Mouse (Mus musculus) kidney, postnatal 0 days (tissue): ENCODE results near the gene Rpgr. TPM values are rescaled to one million over a fixed set of nuclear protein-coding genes. Genes with fewer than 3 reads are reported as not detected.

Source experiments
- ATAC-seq: fragments of 200-750 bp; cut with Nextera tagmentation; replicated peaks from 2 replicates; pipeline ENCODE4 v1.8.0; 2017; ENCODE audit warnings: low read depth, moderate number of reproducible peaks, moderate TSS enrichment, moderate library complexity; ENCODE audit not compliant: low FRiP score
- DNase-seq: peaks from one replicate; pipeline ENCODE4 v3.0.0-alpha.2; 2016; ENCODE audit warnings: low spot score
- H3K27ac ChIP-seq: fragments of 300-500 bp; sonication (generic); 2 replicates; pipeline ENCODE4 v1.5.1; 2014; ENCODE audit warnings: mild to moderate bottlenecking
- H3K27me3 ChIP-seq: fragments of 300-500 bp; sonication (generic); 2 replicates; pipeline ENCODE4 v1.6.1; 2014; ENCODE audit warnings: low read length, mixed read lengths; ENCODE audit not compliant: insufficient read depth
- H3K36me3 ChIP-seq: fragments of 300-500 bp; sonication (generic); 2 replicates; pipeline ENCODE4 v1.6.1; 2014; ENCODE audit warnings: low read length, mixed read lengths; ENCODE audit not compliant: insufficient read depth
- H3K4me1 ChIP-seq: fragments of 300-500 bp; sonication (generic); replicated peaks from 2 replicates; pipeline ENCODE4 v1.6.1; 2014; ENCODE audit warnings: antibody characterized with exemption, low read length, mixed read lengths; ENCODE audit not compliant: insufficient read depth
- H3K4me2 ChIP-seq: fragments of 300-500 bp; sonication (generic); 2 replicates; pipeline ENCODE4 v1.6.1; 2014; ENCODE audit warnings: mild to moderate bottlenecking, low read length, moderate library complexity, mixed read lengths
- H3K4me3 ChIP-seq: fragments of 300-500 bp; sonication (generic); replicated peaks from 2 replicates; pipeline ENCODE4 v1.5.1; 2014; ENCODE audit warnings: low read depth, low read length
- H3K9ac ChIP-seq: fragments of 300-500 bp; sonication (generic); 2 replicates; pipeline ENCODE4 v1.6.1; 2014; ENCODE audit warnings: low read depth, low read length
- H3K9me3 ChIP-seq: fragments of 300-500 bp; sonication (generic); replicated peaks from 2 replicates; pipeline ENCODE4 v1.6.1; 2016; ENCODE audit warnings: low read length, inconsistent platforms, mixed read lengths
- CTCF ChIP-seq: IDR thresholded peaks from 2 replicates; pipeline ENCODE4 v1.5.1; 2016; ENCODE audit warnings: antibody characterized with exemption, low read depth, mild to moderate bottlenecking, moderate library complexity
- WGBS: fragments of 180-500 bp; shearing (Covaris S2); extraction: QIAGEN DNeasy Blood & Tissue Kit; methylation state at CpG from one replicate; pipeline ENCODE4 v1.1.7; 2014; 5-methylcytosine and 5-hydroxymethylcytosine counted together
- polyA plus RNA-seq: library from polyadenylated mRNA; unstranded; fragments of >200 nt; fragmentation: Nextera tagmentation; extraction: Ambion mirVana; gene quantifications from 2 replicates; pipeline ENCODE4 v1.2.1, GENCODE M21; 2015

Rpgr gene
- polyA plus RNA-seq, 1 experiment from 2014 or later: 17.2 TPM

DNA sequence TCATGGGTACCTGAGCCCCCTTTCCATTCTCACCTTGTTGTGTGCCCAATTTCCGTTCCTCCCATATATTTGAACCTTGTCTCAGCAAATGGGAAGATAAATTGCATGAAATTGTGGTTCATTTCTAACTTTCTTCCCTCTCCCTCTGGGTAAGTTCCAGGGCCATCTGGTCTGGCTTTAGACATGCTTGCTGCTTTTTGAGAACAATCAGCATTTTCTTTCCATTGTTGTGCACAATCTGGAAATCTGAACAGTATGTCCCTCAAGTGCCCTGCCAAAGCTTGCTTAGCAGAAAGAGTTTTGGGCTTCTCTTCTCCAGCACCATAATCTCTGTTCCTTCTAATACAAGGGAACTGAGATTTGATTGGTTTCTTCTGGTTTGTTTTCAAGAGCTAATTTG is 152.9 kb downstream of the Rpgr start:
- Histone ChIP-seq H3K27me3 (no peaks in the 10 kb centered on the region), H3K4me2 (no peak overlapping the region), H3K27ac (no peak overlapping the region), H3K4me1 (no peaks in the 10 kb centered on the region), H3K9me3 (no peaks in the 10 kb centered on the region), H3K4me3 (no peak overlapping the region), H3K36me3 (no peaks in the 10 kb centered on the region), H3K9ac (no peak overlapping the region)
- 48% methylated on average over 1 of the region's 1 CpGs for WGBS
- no peak for DNase-seq
- ATAC-seq: no peak
- no peak for TF ChIP-seq CTCF

DNA sequence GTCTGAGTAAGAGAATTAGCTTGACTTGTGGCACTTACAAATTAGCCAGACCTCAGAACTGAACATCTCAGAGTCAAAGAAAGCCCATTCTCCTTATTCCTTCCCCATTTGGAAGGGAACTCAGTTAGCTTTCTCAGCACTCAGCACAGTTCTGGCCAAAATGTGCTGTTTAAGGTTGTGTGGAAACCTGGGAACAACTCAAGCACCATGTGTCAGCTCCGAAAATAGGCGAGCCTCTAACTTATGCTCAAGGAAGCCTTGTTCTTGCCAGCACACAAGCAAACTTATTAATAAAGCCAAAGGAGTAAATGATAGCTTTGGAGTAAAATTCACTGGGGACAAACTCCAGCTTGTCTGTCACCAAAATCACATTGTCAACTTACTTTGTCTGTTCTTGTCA is 153.4 kb downstream of the Rpgr start:
- Histone ChIP-seq H3K9me3 (no peaks in the 10 kb centered on the region), H3K27me3 (no peaks in the 10 kb centered on the region), H3K4me3 (no peak overlapping the region), H3K4me2 (no peak overlapping the region), H3K9ac (no peak overlapping the region), H3K4me1 (no peaks in the 10 kb centered on the region), H3K27ac (no peak overlapping the region), H3K36me3 (no peaks in the 10 kb centered on the region)
- 77% methylated on average over 2 of the region's 2 CpGs for WGBS
- TF ChIP-seq CTCF: no peak
- ATAC-seq: no peak
- no peak for DNase-seq

DNA sequence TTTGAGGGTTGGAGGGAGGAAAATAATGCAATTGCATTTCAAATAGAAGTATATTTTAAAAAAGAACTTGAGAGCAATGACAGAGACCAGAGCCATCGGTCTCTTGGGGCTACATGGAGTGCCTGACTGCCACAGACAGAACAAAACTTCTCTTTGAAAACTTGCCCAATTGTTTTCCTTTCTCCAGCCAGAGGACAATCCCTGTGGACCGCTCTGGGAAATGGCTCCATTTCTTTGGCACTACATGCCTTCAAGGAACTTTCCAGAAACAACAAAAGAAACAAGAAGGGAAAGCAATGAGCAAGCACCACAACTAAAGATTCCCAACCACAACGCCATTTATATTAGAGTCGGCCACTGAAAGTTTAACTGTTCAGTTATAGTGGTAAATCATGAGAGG is 154.5 kb downstream of the Rpgr start:
- WGBS: 81% methylated on average over 4 of the region's 4 CpGs
- Histone ChIP-seq H3K9ac (no peak overlapping the region), H3K4me1 (no peaks in the 10 kb centered on the region), H3K27me3 (no peaks in the 10 kb centered on the region), H3K9me3 (no peaks in the 10 kb centered on the region), H3K36me3 (no peaks in the 10 kb centered on the region), H3K4me2 (no peak overlapping the region), H3K4me3 (no peak overlapping the region), H3K27ac (no peak overlapping the region)
- TF ChIP-seq CTCF: no peak
- no peak for ATAC-seq
- DNase-seq: no peak

DNA sequence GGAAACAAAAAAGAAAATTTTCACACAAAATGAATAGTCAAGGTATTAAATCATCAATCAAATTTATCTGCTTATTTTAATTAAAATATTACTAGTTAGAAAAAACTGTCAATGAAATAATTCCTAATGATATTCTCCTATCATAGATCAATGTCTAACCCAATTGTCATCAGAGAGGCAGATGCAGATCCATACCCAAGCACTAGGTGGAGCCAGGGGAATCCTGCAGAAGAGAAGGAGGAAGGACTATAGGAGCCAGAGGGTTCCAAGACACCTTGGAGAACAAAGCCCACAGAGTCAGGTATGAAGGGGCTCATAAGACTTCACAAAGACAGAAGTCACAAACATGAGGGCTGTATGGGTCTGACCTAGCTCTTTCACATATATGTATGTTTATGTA is 182.1 kb downstream of the Rpgr start:
- H3K4me1 ChIP-seq: no peaks in the 10 kb centered on the region
- ATAC-seq (no peak), DNase-seq (no peak)
- H3K9me3 ChIP-seq: no peaks in the 10 kb centered on the region
- H3K4me3 ChIP-seq: no peak overlapping the region
- no peaks in the 10 kb centered on the region for H3K27me3 ChIP-seq
- H3K9ac ChIP-seq: no peak overlapping the region
- H3K36me3 ChIP-seq: no peaks in the 10 kb centered on the region
- H3K27ac ChIP-seq: no peak overlapping the region
- H3K4me2 ChIP-seq: no peak overlapping the region
- TF ChIP-seq CTCF: peak; percentile 52

Other genes with a start within 250 kb of the Rpgr start
- 15.1 and 17.2 TPM in 2 replicates for gene Srpx, start 99.2 kb downstream of the Rpgr start, polyA plus RNA-seq
- gene Otc, start 35.4 kb upstream of the Rpgr start, polyA plus RNA-seq: not detected in 2 replicates